Mouse (Mus musculus): ENCODE results near the gene Pum3.

DNA sequence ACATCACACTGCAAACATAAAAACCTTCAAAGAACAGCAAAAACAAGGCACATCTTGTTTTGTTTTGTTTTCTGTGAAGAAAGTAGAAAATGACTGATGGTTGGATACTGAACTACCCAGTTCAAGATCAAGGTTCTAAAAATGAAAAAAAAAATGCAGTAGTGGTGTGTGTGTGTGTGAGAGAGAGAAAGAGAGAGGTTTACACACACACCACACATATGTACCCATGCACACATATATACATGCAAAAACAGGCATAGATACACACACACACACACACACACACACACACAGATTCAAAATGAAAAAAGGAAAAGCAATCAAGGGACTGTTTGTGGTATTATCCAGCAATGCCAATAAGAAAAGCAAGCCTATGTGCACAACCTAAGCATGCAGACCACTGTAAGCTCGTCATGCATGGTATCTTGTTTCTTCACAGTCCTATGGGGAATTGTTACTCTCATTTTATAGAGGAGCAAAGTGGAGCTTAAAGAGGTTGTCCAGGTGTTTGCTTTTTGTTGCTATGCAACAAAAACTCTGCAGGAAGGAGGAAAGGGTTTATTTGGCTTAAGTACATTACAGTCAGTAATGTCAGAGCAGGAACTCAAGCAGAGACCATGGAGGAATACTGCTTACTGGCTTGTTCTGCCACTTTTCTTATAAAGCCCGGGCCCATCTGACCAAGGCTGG lies 49.8 kb downstream of the Pum3 start:
- TF ChIP-seq CTCF (IDR thresholded peaks at IDR 0.05; ENCODE audit: low read depth, low read length) (no peak), POLR2A (IDR thresholded peaks at IDR 0.05; ENCODE audit: extremely low read depth, insufficient read depth, low read length) (no peak)

Measured in liver, adult 2 months (tissue).